Mouse (Mus musculus): ENCODE results near the gene Itgal.

GRCm38 (mm10) chr7:127256518-127256917 is 39.5 kb upstream of the Itgal start:
- TF ChIP-seq CTCF (IDR thresholded peaks at IDR 0.05) (no peak), EP300 (IDR thresholded peaks at IDR 0.05) (no peak)

Measured in lung, postnatal 0 days (tissue).